Mouse (Mus musculus) forebrain, embryonic 12.5 days (tissue): ENCODE measurements around the gene Irs1. TPM values are rescaled to one million over a fixed set of nuclear protein-coding genes. Genes with fewer than 3 reads are reported as not detected.

ENCODE experiments used
- ATAC-seq: fragments of 200-750 bp; cut with Nextera tagmentation; 2 replicates; pipeline ENCODE4 v1.8.0; 2017; ENCODE audit warnings: moderate TSS enrichment; ENCODE audit not compliant: low FRiP score
- H3K27ac ChIP-seq: fragments of 300-500 bp; sonication (generic); 2 replicates; pipeline ENCODE4 v1.5.1; 2016; ENCODE audit warnings: mild to moderate bottlenecking
- H3K27me3 ChIP-seq: fragments of 300-500 bp; sonication (generic); 2 replicates; pipeline ENCODE4 v1.6.1; 2016; ENCODE audit warnings: mild to moderate bottlenecking
- H3K36me3 ChIP-seq: fragments of 300-500 bp; sonication (generic); replicated peaks from 2 replicates; pipeline ENCODE4 v1.6.1; 2016; ENCODE audit warnings: mild to moderate bottlenecking
- H3K4me1 ChIP-seq: fragments of 300-500 bp; sonication (generic); 2 replicates; pipeline ENCODE4 v1.6.1; 2016
- H3K4me2 ChIP-seq: fragments of 300-500 bp; sonication (generic); 2 replicates; pipeline ENCODE4 v1.6.1; 2016; ENCODE audit warnings: mild to moderate bottlenecking, moderate library complexity
- H3K4me3 ChIP-seq: fragments of 300-500 bp; sonication (generic); replicated peaks from 2 replicates; pipeline ENCODE4 v1.5.1; 2016; ENCODE audit warnings: mild to moderate bottlenecking
- H3K9ac ChIP-seq: fragments of 300-500 bp; sonication (generic); 2 replicates; pipeline ENCODE4 v1.6.1; 2016; ENCODE audit warnings: mild to moderate bottlenecking
- H3K9me3 ChIP-seq: fragments of 300-500 bp; sonication (generic); 2 replicates; pipeline ENCODE4 v1.6.1; 2016
- WGBS: fragments of 180-500 bp; shearing (Covaris S2); methylation state at CpG from one replicate; pipeline ENCODE4 v1.1.7; 2016; 5-methylcytosine and 5-hydroxymethylcytosine counted together
- polyA plus RNA-seq: library from polyadenylated mRNA; unstranded; fragments of >200 nt; fragmentation: Nextera tagmentation; extraction: Ambion mirVana; gene quantifications from 2 replicates; pipeline ENCODE4 v1.2.1, GENCODE M21; 2016

Gene Irs1
- polyA plus RNA-seq, 1 experiment from 2014 or later = 18.3 TPM

DNA sequence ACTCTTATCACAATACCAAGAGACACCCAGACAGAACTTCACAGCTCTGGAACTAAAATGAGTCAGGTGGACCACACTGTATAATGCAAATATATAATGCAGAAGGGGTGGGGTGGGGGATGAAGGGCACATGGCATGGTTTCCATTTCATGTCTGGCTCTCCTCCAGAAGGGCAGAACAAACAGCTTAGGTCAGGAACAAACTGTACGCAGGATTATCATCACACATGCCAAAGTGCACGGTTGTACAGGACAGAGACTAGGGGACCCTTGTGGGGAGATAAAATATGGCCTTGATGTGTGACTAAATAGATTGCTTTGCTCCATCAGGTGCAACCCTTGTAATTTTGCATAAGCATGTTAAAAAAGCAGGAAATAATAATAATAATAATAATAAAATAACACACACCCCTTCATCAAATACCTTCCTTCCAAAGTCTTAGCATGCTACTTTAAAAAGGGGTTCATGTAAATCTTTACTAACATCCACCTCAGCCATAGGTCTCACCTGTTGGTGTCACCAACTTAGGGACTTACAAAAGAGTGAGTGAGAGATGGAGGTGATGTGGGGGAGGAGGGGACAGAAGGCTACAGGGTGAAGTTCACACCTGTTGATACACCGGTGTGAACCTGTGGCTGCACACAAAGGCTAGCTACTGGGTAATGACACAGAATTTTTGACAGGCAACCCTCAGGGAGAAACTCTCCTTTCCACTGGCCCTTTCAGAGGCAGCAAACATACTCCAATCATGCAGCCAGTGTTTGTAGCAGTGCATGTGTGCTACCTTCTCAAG lies 51.6 kb downstream of the Irs1 start:
- no peak for ATAC-seq
- H3K27me3 ChIP-seq = no peaks in the 10 kb centered on the region
- H3K27ac ChIP-seq = no peak overlapping the region
- peaks cover 11% of the 10 kb centered on the region; the same call in 1 of the 2 replicates for H3K36me3 ChIP-seq
- H3K4me1 ChIP-seq = no peaks in the 10 kb centered on the region
- no peaks in the 10 kb centered on the region for H3K9me3 ChIP-seq
- 92% methylated on average over 3 of the region's 3 CpGs for WGBS
- no peak overlapping the region for H3K4me3 ChIP-seq
- no peak overlapping the region for H3K4me2 ChIP-seq
- H3K9ac ChIP-seq = no peak overlapping the region

- Histone ChIP-seq H3K9me3 (no peaks in the 10 kb centered on the region), H3K36me3 (peaks cover 17% of the 10 kb centered on the region), H3K9ac (no peak overlapping the region), H3K27me3 (no peaks in the 10 kb centered on the region), H3K27ac (no peak overlapping the region), H3K4me2 (no peak overlapping the region), H3K4me3 (no peak overlapping the region), H3K4me1 (no peaks in the 10 kb centered on the region)
- 88% methylated on average over 4 of the region's 4 CpGs for WGBS
- no peak for ATAC-seq
These were observed 53.0 kb downstream of the Irs1 start for GRCm38 (mm10) chr1:82238245-82238644.

- Histone ChIP-seq H3K4me2 (no peak overlapping the region), H3K36me3 (peaks cover 17% of the 10 kb centered on the region), H3K27me3 (no peaks in the 10 kb centered on the region), H3K9me3 (no peaks in the 10 kb centered on the region), H3K9ac (no peak overlapping the region), H3K4me1 (no peaks in the 10 kb centered on the region), H3K27ac (no peak overlapping the region), H3K4me3 (no peak overlapping the region)
- WGBS = 68% methylated on average over 3 of the region's 3 CpGs
- no peak for ATAC-seq
These were observed 55.6 kb downstream of the Irs1 start for GRCm38 (mm10) chr1:82235455-82236104.

- Histone ChIP-seq H3K27ac (no peak overlapping the region), H3K4me2 (no peak overlapping the region), H3K9me3 (no peaks in the 10 kb centered on the region), H3K36me3 (peaks cover 17% of the 10 kb centered on the region), H3K4me1 (no peaks in the 10 kb centered on the region), H3K9ac (no peak overlapping the region), H3K27me3 (no peaks in the 10 kb centered on the region), H3K4me3 (no peak overlapping the region)
- ATAC-seq = no peak
- 93% methylated on average over 3 of the region's 3 CpGs for WGBS
These were observed 56.6 kb downstream of the Irs1 start for GRCm38 (mm10) chr1:82234616-82235015.

DNA sequence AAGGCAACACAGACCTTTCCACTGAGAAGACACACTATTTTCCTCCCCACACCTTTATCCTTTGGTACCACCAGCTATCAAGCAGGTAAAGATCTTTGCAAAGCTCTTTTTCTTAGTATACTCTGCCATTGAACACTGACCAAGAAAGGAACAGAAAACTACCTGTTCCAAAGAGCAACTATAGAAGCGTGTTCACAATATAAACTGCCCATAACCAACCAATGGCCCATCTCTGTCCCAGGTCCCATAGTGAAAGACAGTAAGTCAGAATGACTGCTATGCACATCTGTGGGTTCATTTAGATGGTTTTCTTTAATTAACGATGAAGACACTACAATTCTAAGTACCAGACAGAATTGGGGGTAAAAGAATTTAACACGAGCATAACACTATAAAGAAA lies 58.4 kb downstream of the Irs1 start, which contains the start of gene Gm9747:
TSS of gene Gm9747 (plus strand) at position 301 of the 400 bp plus-strand sequence.
- H3K27me3 ChIP-seq = no peaks in the 10 kb centered on the region
- no peak within 1 kb of the TSS for H3K4me3 ChIP-seq
- WGBS = 98% methylated on average over 3 of the region's 3 CpGs
- no peak within 1 kb of the TSS for H3K4me2 ChIP-seq
- no peaks in the 10 kb centered on the region for H3K9me3 ChIP-seq
- ATAC-seq = no peak
- H3K4me1 ChIP-seq = no peaks in the 10 kb centered on the region
- no peak within 1 kb of the TSS for H3K27ac ChIP-seq
- no peak within 1 kb of the TSS for H3K9ac ChIP-seq
- peaks cover 17% of the 10 kb centered on the region for H3K36me3 ChIP-seq

- Histone ChIP-seq H3K36me3 (peaks cover 2% of the 10 kb centered on the region; the same call in 1 of the 2 replicates), H3K4me2 (no peak overlapping the region)
- no peak for ATAC-seq
These were observed 62.4 kb downstream of the Irs1 start for GRCm38 (mm10) chr1:82228841-82229240.

DNA sequence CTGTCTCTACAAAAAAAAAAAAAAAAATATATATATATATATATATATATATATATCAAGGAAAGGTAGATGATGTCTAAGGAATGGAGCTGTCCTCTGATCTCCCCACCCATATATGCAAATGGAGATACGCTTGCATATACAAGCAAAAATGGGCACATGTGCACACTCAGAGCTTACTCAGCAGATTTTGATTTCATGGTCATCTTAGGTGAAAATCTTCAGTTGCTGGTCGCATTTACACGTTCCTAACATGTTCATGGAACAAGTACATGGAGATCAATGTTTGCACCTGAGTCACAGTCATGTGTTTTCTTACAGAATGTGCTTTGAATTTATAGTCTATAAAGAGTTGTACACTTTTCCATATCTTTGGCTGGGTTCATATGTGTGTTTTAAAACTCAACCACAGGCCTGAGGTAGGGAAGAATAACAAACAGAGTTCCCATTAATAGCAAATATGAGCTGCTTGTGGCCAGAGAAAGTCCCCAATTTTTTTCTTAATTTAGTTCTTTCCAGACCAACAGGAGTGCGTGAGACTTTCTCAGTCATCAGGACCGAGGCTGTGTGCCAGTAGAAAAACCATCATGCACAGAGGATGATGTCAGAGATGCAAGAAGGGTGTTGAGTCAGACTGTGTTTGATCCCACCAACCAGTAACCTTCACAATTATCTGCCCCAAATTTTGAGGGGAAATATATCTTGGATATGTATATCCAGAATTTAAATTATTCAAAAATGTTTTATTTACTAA lies 68.0 kb downstream of the Irs1 start:
- H3K27me3 ChIP-seq = no peaks in the 10 kb centered on the region

More at GRCm38 (mm10) chr1:82228841-82229240, 62.4 kb downstream of the Irs1 start:
- H3K4me1 ChIP-seq = no peaks in the 10 kb centered on the region
- no peaks in the 10 kb centered on the region for H3K27me3 ChIP-seq
- H3K4me3 ChIP-seq = no peak overlapping the region
- no peak overlapping the region for H3K27ac ChIP-seq
- H3K9me3 ChIP-seq = no peaks in the 10 kb centered on the region
- H3K9ac ChIP-seq = no peak overlapping the region

DNA sequence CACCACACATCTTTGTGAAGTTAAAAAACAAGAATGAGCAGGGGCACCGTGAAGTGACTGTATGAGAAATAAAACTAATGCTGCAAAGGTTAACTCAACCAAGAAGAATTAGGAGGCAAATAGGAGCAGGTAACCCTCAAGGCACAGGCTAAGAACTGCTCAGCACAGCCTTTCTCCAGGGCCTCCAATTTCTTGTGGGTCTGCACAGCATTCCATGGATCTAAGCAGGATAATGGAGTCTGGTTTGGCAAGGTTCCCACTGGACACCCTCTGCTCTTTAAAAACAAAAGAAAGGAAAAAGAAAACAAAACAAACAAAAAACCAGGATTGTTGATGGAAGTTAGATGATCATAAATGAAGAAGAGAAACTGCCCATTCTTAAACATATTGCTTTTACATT lies 69.8 kb downstream of the Irs1 start:
- Histone ChIP-seq H3K27ac (no peak overlapping the region), H3K9me3 (no peaks in the 10 kb centered on the region), H3K27me3 (no peaks in the 10 kb centered on the region), H3K4me2 (no peak overlapping the region), H3K4me1 (peaks cover 6% of the 10 kb centered on the region; the same call in 1 of the 2 replicates), H3K9ac (no peak overlapping the region), H3K36me3 (no peaks in the 10 kb centered on the region), H3K4me3 (no peak overlapping the region)
- no peak for ATAC-seq
- WGBS = 73% methylated on average over 1 of the region's 1 CpGs

More for the DNA sequence above, 68.0 kb downstream of the Irs1 start:
- H3K9ac ChIP-seq = no peak overlapping the region
- peaks cover 6% of the 10 kb centered on the region; the same call in 1 of the 2 replicates for H3K4me1 ChIP-seq
- H3K4me3 ChIP-seq = no peak overlapping the region
- no peaks in the 10 kb centered on the region for H3K36me3 ChIP-seq
- 95% methylated on average over 5 of the region's 5 CpGs for WGBS
- H3K27ac ChIP-seq = no peak overlapping the region
- ATAC-seq = no peak
- no peak overlapping the region for H3K4me2 ChIP-seq
- no peaks in the 10 kb centered on the region for H3K9me3 ChIP-seq

DNA sequence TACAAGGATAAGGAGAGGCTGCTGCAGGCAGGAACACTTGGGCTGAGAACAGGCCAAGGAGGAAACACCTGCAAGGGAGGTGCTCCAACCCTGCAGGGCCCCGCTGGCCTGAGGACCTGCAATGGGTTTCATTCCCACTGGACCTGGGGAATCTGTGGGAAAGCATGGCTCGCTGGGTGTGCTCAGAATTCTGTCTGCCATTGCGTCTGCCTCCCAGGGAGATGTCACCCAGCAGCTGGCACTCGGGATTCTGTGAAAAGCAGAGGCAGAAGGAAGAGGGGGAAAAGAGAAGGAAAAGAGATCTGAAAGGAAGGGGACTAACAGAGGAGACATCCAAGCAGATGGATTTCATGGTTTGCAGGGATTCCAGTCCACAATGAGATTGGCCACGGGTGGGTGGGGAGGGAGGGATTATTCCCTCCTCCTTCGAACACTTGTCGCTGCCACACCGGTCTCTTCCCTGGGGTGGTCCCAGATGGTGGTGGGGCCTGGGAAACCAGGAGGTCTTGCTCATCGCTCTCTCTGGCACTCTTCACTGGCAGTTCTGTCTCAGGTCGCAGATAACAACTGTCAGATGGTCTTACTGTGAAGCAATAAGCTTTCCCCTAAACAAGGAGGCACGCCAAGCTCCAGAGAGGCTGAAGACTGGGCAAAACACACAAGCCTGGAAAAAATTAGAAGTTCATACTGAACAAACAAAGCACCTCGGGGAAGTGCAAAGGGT lies 70.4 kb downstream of the Irs1 start:
- Histone ChIP-seq H3K27me3 (no peaks in the 10 kb centered on the region), H3K27ac (no peak overlapping the region), H3K4me2 (no peak overlapping the region), H3K9ac (no peak overlapping the region), H3K9me3 (no peaks in the 10 kb centered on the region), H3K4me1 (peaks cover 6% of the 10 kb centered on the region; the same call in 1 of the 2 replicates), H3K36me3 (no peaks in the 10 kb centered on the region), H3K4me3 (no peak overlapping the region)
- WGBS = 65% methylated on average over 12 of the region's 12 CpGs
- ATAC-seq = no peak

DNA sequence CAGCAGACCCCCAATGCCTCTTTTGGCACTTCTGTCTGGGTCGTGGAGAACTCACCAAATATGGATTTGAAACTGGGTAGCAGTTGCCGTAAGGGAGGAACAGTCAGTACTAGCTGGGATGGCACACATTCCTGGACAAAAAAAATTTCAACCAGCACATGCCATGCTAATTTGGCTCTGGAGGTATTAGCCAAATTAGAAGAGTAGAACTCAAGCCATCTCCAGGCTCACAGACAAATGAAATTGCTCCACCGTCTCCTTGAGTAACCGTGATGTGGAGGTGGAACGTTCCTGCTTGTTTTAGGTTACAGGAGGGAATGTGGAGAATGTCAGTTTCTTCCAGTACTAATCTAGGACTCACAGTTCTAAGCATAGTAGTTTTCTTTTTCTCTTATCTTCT lies 83.7 kb downstream of the Irs1 start:
- Histone ChIP-seq H3K27ac (no peak overlapping the region), H3K36me3 (no peaks in the 10 kb centered on the region), H3K27me3 (no peaks in the 10 kb centered on the region), H3K9me3 (peaks cover 3% of the 10 kb centered on the region; the same call in 1 of the 2 replicates), H3K4me3 (no peak overlapping the region), H3K4me1 (no peaks in the 10 kb centered on the region), H3K9ac (no peak overlapping the region), H3K4me2 (no peak overlapping the region)
- no peak for ATAC-seq
- WGBS = 97% methylated on average over 5 of the region's 5 CpGs

DNA sequence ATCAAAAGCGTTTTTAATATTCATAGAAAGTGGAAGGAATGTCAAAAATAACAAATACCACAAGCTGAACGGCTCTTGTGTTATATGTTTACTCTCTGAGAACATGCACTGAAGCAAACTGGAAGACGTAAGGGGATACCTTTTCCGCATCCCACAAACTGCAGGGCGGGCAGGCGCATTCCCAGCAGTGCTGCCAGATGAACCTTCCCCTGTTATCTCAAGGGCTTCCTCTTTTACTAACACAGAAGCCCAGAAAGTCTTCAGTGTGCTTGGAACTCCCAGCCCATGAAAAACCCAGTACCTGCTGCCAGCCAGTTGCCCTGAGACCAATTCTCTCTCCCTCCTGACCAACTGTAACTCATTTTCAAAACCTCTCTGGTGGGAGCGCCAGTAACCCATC lies 90.6 kb downstream of the Irs1 start:
- Histone ChIP-seq H3K9me3 (no peaks in the 10 kb centered on the region), H3K36me3 (no peaks in the 10 kb centered on the region), H3K27me3 (no peaks in the 10 kb centered on the region), H3K4me3 (no peak overlapping the region), H3K4me2 (no peak overlapping the region), H3K9ac (no peak overlapping the region), H3K4me1 (no peaks in the 10 kb centered on the region), H3K27ac (no peak overlapping the region)
- 85% methylated on average over 7 of the region's 7 CpGs for WGBS
- no peak for ATAC-seq

- Histone ChIP-seq H3K36me3 (no peaks in the 10 kb centered on the region), H3K27ac (no peak overlapping the region), H3K9me3 (no peaks in the 10 kb centered on the region), H3K27me3 (no peaks in the 10 kb centered on the region), H3K4me3 (no peak overlapping the region), H3K4me1 (no peaks in the 10 kb centered on the region), H3K4me2 (no peak overlapping the region), H3K9ac (no peak overlapping the region)
- no peak for ATAC-seq
- WGBS = 21% methylated on average over 1 of the region's 1 CpGs
These were observed 91.3 kb downstream of the Irs1 start for GRCm38 (mm10) chr1:82199918-82200317.
